Mouse (Mus musculus) layer of hippocampus, adult 2 months (tissue): ENCODE results near the gene Pou2f2. TPM values are rescaled to one million over a fixed set of nuclear protein-coding genes. Genes with fewer than 3 reads are reported as not detected.

Experiments
- DNase-seq, 2 experiments: peaks; one replicate each; pipeline ENCODE4 v3.0.0; 2022; ENCODE audit warnings: low spot score in 2 of 2
- H3K27ac ChIP-seq: fragments of 200-600 bp; 2 replicates; pipeline ENCODE4 v1.8.1; 2022
- H3K4me3 ChIP-seq: fragments of 200-600 bp; 2 replicates; pipeline ENCODE4 v1.8.1; 2022; ENCODE audit warnings: mild to moderate bottlenecking
- CTCF ChIP-seq: fragments of 200-600 bp; conservative IDR thresholded peaks from 2 replicates; pipeline ENCODE4 v1.8.1; 2022; ENCODE audit warnings: antibody characterized with exemption, mild to moderate bottlenecking, moderate library complexity
- long read RNA-seq, 2 experiments: library from polyadenylated mRNA; stranded (forward); transcript quantifications; one replicate each; pipeline ENCODE4 v2.0.0; 2021; ENCODE audit warnings: borderline mapping rate in 2 of 2
- total RNA-seq, 2 experiments: library from RNA; stranded (reverse); gene quantifications; 2 replicates each; pipeline ENCODE4 v1.2.3; 2021

Pou2f2 gene
- 1 to 10 TPM; 8.2 to 8.5 TPM for total RNA-seq
- long read RNA-seq, experiment 1, partial matches to known transcripts, result 1 of 2 reads
- long read RNA-seq, experiment 1, other reads (novel, unspliced or antisense), result 1 of 2 reads
- long read RNA-seq, experiment 2, partial matches to known transcripts, result 1 of 3 reads
- long read RNA-seq, experiment 2, other reads (novel, unspliced or antisense), result 2 of 3 reads

DNA sequence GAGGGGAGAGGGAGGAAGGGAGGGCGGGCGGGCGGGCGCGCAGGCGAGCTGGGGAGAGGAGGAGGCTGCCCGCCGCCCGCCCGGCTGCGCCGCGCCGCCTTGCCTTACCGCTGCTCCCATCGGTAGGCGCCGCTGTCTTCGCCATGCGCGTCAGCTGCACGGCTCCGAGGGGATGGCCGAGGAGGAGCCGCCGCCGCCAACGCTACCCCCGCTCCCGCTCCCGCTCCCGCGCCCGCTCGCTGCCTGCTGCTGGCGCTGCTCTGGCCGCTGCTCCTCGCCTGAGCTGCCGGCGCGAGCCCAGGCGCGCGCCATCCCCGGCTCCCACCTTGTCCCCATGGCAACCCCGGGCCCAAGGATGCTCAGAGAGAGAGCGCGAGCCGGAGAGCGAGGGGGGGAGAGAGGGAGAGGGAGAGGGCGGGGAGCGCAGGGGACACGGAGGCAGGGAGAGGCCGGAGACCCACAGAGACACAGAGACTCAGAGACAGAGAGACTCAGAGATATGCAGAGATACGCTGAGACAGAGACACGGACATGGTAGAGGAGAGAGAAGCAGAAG lies at the start of gene Pou2f2:
Gene Pou2f2 (minus strand): TSS at position 121 of the 556 bp plus-strand sequence.
- H3K27ac ChIP-seq, result peak within 1 kb of the TSS; percentile 94
- TF ChIP-seq CTCF, result peak; percentile 65

DNA sequence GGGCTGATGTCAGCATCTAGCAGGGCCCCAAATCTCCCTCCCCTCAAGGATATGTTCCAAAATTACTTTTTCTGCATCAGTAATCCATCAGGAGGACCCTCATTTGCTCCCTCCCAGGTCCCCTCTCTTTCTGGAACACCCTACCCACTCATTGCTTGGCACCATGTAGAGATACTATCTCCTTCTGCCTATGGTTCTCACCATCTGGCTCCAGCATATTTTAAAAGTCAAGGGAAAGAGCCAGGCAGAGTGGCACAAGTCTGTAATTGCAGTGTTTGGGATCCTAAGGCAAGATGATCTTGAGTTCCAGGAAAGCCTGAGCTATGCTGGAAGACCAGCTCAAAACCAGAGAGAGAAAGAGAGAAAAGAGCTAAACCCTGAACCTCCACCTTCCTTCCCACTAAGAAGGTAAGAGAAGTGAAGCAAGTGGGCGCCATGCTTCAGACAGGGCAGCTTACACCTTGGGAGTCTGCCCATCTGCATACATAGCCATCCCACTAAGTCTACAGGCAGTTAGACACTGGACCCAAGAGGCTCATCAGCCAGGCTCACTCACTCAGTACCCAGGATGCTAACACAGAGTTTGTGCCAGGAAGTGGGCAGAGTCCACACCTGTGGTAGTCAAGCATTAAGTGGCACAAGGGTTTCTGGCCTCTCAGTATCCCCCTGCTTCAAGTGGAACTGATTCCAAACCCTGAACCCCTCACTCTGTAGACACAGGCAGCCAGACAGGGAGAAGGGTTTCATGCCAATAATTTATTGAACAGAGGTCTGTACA lies 48.2 kb upstream of the Pou2f2 start:
- no peak for TF ChIP-seq CTCF
- Histone ChIP-seq H3K27ac (peak overlapping the region; percentile 76), H3K4me3 (no peak overlapping the region)
- DNase-seq, result no peak

More for the DNA sequence above, at the start of gene Pou2f2:
- peak within 1 kb of the TSS; percentile 71 for H3K4me3 ChIP-seq
- DNase-seq, result peak; percentile 82 to 89

DNA sequence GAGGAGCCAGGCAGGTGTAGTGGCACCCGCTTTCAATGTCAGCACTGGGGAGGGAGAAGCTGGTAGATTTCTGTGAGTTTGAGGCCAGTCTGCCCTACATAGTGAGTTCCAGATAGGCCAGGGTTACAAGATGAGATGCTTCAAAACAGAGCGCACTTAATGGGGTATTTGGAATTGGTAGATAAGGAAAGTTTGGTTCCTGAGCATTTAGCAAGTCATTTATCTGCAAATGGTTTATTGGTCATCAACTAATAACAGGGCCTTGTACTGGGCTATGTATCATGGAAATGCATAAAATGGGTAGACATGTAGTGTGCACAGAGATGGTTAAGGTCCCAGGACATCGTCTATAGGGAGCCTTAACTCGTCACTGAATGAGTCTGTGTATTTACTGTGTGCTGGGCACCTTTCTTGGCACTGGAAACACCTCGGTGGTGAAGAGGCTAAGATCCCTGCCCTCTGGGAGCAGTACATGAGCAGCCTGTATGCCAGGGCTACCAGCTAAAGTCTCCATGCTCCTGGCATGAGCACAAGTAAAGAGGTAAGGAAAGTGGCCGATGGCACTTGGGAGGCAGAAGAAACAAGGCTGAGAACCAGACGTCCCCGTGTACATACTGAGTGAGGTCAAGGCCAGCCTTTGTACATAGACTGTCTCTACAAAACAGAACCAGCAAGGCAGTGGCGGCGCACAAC lies 42.9 kb upstream of the Pou2f2 start:
- TF ChIP-seq CTCF, result no peak
- H3K27ac ChIP-seq, result no peak overlapping the region
- DNase-seq, result no peak
- H3K4me3 ChIP-seq, result peak overlapping the region; percentile 94; the same call in 1 of the 2 replicates

DNA sequence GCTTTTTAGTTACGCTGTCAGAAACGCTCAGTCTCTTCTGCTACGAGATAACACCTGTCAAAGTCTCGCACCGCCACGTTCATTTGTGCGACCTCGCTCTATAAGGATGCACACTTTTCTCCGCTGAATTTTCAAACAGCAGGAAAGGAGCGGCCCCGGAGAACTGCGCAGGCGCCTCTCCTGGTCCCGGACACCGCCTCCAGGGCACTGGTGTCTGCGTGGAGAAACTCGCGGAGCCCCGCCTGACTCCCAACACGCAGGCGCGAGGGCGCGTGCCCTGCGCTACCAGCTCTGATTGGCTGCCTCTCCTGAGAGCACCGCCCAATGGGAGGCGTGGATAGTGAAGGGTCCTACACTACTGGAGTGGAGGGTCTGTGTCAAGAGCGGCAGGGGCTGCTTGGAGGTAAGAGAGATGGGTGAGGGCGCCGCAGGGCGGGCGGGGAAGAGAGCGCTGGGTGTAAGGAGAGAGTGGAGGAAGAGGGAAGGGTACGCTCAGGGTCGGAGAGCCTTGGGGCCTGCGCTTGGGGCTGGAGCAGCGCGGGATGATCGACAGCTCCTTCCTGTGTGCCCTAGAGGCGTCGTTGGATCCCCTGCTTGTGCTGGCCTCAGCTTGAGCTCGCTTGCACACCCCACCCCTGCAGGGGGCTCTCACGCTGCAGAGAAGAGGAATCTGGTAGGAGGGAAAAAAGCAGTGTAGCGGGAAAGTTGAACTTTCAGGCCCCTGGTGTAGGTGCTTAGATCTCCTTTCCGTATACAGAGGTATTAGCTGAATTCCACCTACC lies 41.8 kb upstream of the Pou2f2 start, which contains the start of gene Zfp526:
Gene Zfp526 (plus strand): TSS at position 324 of the 782 bp plus-strand sequence.
- peak within 1 kb of the TSS; percentile 93 for H3K27ac ChIP-seq
- DNase-seq, result peak; percentile 98
- TF ChIP-seq CTCF, result peak; percentile 23; the same call in 1 of the 2 replicates
- peak within 1 kb of the TSS; percentile 99 for H3K4me3 ChIP-seq

DNA sequence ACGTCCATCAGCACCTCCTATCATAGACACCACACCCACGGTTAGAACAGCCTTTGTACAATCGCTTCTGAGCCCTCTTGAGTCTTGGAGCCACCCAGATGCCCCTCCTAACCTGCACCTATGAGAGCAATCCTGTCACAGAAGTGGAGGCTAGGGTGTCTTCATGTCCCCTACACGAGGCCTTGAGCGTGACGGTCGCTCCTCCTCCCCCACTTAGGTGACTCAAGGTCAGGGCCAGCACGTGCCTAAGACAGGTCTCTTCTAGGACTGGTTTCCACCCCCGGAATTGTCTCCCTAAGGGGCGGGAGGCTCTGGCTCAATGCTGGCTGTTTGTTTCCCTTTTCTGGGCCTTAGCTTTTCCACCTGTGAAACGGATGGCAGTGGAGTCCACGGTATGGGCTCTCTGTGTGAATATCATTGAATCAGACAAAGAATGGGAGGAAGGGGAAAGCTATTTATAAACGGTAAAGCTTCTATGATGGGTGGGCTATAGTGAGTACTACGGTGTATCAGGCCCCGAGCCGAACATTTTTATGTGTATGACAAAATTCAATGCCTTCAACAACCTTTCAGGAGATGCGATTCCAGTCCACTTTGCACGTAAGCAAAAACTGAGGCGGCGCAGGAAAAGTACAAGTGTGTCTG lies 41.1 kb upstream of the Pou2f2 start, which contains the start of gene Dedd2:
Gene Dedd2 (minus strand): TSS at position 159 of the 645 bp plus-strand sequence.
- Histone ChIP-seq H3K27ac (peak within 1 kb of the TSS; percentile 93), H3K4me3 (peak within 1 kb of the TSS; percentile 99)
- DNase-seq, result no peak
- TF ChIP-seq CTCF, result no peak

DNA sequence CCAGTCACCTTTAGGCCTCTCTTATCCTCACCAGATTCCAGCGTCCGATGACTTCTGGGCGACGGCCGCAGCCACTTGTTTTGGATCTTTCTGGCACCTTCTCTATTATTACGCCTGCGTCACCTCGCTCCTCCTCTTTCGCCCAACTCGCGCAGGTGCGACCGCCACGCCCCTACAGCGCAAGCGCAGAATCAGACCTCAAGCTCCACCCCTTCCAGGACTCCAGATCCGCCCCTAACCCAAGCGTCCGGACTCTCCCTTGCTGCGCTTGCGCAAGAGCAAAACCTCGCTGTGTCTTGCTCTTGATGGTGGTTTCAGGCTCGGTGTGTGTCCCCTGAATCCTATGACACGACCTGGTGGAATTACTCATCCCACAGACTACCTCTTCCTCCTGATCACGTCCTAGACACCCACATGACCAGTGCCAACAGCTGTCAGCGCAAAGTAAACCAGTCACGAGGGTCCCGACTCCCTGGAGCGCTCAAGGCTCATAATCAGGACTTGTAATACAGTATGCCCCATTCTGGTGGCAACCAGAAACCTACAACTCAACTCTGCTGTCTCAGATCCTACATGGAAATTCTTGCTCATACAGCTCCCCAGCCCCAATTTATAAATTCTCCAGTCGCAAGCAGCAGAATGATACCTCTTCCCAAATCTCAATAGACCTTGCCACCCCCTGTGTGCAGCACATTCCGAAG lies 40.4 kb upstream of the Pou2f2 start:
- TF ChIP-seq CTCF, result no peak

DNA sequence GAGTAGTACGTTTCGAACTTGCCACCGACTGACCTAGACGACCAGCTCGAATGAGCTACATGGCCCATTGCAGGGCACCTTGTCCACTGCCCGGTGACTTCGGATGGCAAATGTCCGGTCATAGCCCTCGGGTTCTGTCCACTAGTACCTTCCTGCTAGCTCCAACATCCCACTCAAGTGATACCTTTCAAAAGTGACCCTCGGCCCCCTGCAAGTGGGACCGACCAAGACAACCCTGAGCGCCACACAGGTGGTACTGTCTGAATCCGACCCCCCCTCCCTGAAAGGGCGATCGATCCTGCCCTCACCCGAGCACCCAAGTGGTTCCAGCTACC lies 39.9 kb upstream of the Pou2f2 start:
- H3K4me3 ChIP-seq, result peak overlapping the region; percentile 99
- no peak for TF ChIP-seq CTCF
- peak overlapping the region; percentile 93 for H3K27ac ChIP-seq
- no peak for DNase-seq

More for the DNA sequence above, 40.4 kb upstream of the Pou2f2 start:
- peak overlapping the region; percentile 99 for H3K4me3 ChIP-seq
- peak overlapping the region; percentile 93 for H3K27ac ChIP-seq
- DNase-seq, result peak; percentile 94 to 97

DNA sequence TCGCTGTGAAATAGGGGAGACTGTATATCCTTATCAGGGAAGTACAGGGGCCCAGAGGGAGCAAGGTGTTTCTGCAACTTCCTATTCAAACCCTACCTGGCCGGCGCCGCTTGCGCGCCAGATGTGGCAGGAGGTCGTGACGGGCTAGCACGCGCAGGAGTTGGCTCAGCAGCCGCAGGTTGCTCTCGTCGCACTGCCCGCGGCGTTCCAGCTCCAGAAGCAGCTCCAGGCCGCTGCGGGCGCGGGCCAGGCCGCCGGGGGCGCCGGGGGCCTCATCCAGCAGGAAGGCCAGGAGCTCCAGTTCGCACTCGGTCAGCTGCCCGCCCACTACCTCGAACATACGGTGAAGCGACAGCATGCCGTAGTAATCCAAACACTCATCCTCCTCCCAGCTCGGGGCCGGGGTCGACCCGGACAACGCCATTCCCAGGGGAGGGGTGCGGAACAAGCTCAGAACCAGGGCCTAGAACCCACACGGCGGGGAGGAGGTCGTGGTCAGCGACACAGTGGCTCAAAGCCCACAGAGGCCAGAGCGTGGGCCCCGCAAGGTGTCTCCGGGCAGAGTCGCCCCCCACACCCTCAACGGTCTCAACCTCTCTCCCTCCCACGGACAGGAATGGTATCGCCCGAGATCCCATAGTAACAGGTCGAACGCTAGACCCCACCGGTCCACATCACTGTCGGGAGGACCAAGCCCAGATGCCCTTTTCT lies 39.3 kb upstream of the Pou2f2 start:
- Histone ChIP-seq H3K4me3 (peak overlapping the region; percentile 99), H3K27ac (peak overlapping the region; percentile 93)
- TF ChIP-seq CTCF, result peak; percentile 40
- peak in 1 of 2 experiments; percentile 44 for DNase-seq

DNA sequence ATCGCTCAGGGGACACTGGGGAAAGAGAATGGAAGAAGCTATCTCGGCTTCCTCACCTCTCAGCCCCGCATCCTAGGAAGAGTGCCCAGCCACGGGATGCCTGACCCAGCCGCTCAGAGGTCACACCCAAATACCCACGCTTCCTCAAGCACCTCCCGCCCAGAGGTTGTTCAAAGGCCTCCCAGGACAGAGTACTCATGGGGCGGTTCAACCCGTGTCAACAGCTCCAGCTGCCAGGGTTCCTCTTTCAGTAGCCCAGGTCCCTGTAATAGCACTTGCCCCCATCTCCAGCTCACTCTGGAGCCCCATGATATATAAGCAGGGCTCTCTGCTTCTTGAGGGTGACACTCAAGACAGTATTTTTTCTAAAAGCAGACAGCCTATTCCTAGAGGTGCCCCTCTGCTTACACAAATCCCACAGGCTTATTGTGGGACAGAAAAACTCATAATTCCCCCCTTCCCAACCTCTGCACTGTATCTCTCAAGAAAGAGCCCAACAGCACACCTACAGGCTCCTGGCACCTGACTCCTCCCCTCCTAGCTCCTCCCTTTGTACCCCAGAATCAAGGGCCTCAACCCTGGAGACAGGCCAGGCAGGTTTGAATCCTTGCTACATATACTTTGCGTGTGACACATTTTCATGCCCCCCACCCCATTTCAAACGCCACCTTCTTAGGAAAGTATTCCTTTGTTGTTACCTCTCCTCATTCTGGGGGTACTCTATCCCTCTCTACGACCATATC lies 38.3 kb upstream of the Pou2f2 start:
- no peak for TF ChIP-seq CTCF
- no peak for DNase-seq
- Histone ChIP-seq H3K4me3 (no peak overlapping the region), H3K27ac (no peak overlapping the region)

DNA sequence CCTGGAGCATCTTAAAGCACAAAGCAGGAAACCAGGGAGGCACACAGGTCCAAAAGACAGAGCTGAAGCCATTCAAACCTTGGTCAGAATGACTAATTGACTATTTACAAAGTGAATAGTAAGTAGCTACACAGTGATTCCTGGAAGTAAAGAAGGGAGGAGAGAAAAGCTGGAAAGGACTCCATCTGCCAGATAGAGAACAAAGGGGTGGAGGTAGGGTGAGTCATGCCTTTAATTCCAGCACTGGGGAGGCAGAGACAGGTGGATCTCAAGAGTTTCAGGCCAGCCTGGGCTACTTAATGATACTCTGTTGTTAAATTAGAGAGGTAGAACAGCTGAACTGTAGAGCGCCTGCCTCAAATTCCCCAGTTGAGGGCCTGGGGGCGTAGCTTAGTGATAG lies 34.6 kb upstream of the Pou2f2 start:
- H3K4me3 ChIP-seq, result no peak overlapping the region
- no peak overlapping the region for H3K27ac ChIP-seq
- DNase-seq, result no peak
- TF ChIP-seq CTCF, result no peak
